Mouse (Mus musculus) embryonic facial prominence, embryonic 13.5 days (tissue): Measurements from ENCODE around the gene Rcbtb1. TPM values are rescaled to one million over a fixed set of nuclear protein-coding genes. Genes with fewer than 3 reads are reported as not detected.

ENCODE experiments used
- ATAC-seq: fragments of 200-750 bp; cut with Nextera tagmentation; 2 replicates; pipeline ENCODE4 v1.8.0; 2017; ENCODE audit warnings: low read depth; ENCODE audit not compliant: insufficient number of reproducible peaks, insufficient read depth, low FRiP score, low TSS enrichment
- H3K27ac ChIP-seq: fragments of 300-500 bp; sonication (generic); 2 replicates; pipeline ENCODE4 v1.5.1; 2015; ENCODE audit warnings: moderate library complexity, mild to moderate bottlenecking, inconsistent platforms
- H3K27me3 ChIP-seq: fragments of 300-500 bp; sonication (generic); 2 replicates; pipeline ENCODE4 v1.6.1; 2015; ENCODE audit warnings: mild to moderate bottlenecking, inconsistent platforms
- H3K36me3 ChIP-seq: fragments of 300-500 bp; sonication (generic); 2 replicates; pipeline ENCODE4 v1.6.1; 2015; ENCODE audit warnings: mild to moderate bottlenecking, inconsistent platforms
- H3K4me1 ChIP-seq: fragments of 300-500 bp; sonication (generic); 2 replicates; pipeline ENCODE4 v1.6.1; 2015; ENCODE audit warnings: inconsistent platforms
- H3K4me2 ChIP-seq: fragments of 300-500 bp; sonication (generic); 2 replicates; pipeline ENCODE4 v1.6.1; 2015; ENCODE audit warnings: moderate library complexity, mild to moderate bottlenecking, inconsistent platforms
- H3K4me3 ChIP-seq: fragments of 300-500 bp; sonication (generic); 2 replicates; pipeline ENCODE4 v1.5.1; 2015; ENCODE audit warnings: mild to moderate bottlenecking, inconsistent platforms
- H3K9ac ChIP-seq: fragments of 300-500 bp; sonication (generic); 2 replicates; pipeline ENCODE4 v1.6.1; 2015; ENCODE audit warnings: mild to moderate bottlenecking, inconsistent platforms
- H3K9me3 ChIP-seq: fragments of 300-500 bp; sonication (generic); 2 replicates; pipeline ENCODE4 v1.6.1; 2016; ENCODE audit warnings: inconsistent platforms
- WGBS: fragments of 180-500 bp; shearing (Covaris S2); methylation state at CpG from one replicate; pipeline ENCODE4 v1.1.7; 2015; ENCODE audit warnings: mixed read lengths; 5-methylcytosine and 5-hydroxymethylcytosine counted together
- polyA plus RNA-seq: library from polyadenylated mRNA; unstranded; fragments of >200 nt; fragmentation: Nextera tagmentation; extraction: Ambion mirVana; gene quantifications from 2 replicates; pipeline ENCODE4 v1.2.1, GENCODE M21; 2015

The Rcbtb1 gene
- polyA plus RNA-seq, result 71.8 and 78.0 TPM in 2 replicates

GRCm38 (mm10) chr14:59200711-59201603, at the start of gene Rcbtb1:
Rcbtb1 (plus strand) TSS chr14:59201209.
- H3K27ac ChIP-seq, result peak within 1 kb of the TSS; percentile 98
- peak within 1 kb of the TSS; percentile 95 for H3K9ac ChIP-seq
- no peaks in the 10 kb centered on the region for H3K27me3 ChIP-seq
- peak within 1 kb of the TSS; percentile 84 for H3K4me3 ChIP-seq
- peaks cover 30% of the 10 kb centered on the region for H3K4me1 ChIP-seq
- no peaks in the 10 kb centered on the region for H3K36me3 ChIP-seq
- ATAC-seq, result peak; percentile 94
- no peaks in the 10 kb centered on the region for H3K9me3 ChIP-seq
- under 1% methylated on average over 96 of the region's 96 CpGs for WGBS
- H3K4me2 ChIP-seq, result peak within 1 kb of the TSS; percentile 84

GRCm38 (mm10) chr14:59155589-59155988, 45.4 kb upstream of the Rcbtb1 start:
- H3K4me1 ChIP-seq, result no peaks in the 10 kb centered on the region
- ATAC-seq, result no peak

GRCm38 (mm10) chr14:59157016-59157698, 43.9 kb upstream of the Rcbtb1 start:
- WGBS, result 79% methylated on average over 3 of the region's 3 CpGs
- no peak for ATAC-seq

More at GRCm38 (mm10) chr14:59155589-59155988, 45.4 kb upstream of the Rcbtb1 start:
- Histone ChIP-seq H3K27me3 (no peaks in the 10 kb centered on the region), H3K27ac (no peak overlapping the region), H3K36me3 (no peaks in the 10 kb centered on the region), H3K4me3 (no peak overlapping the region), H3K9me3 (no peaks in the 10 kb centered on the region), H3K9ac (no peak overlapping the region), H3K4me2 (no peak overlapping the region)
- WGBS, result 81% methylated on average over 2 of the region's 2 CpGs

GRCm38 (mm10) chr14:59178649-59179048, 22.4 kb upstream of the Rcbtb1 start, which contains the start of gene Gm5142:
Gm5142 (minus strand) TSS chr14:59178749.
- H3K27ac ChIP-seq, result no peak within 1 kb of the TSS
- no peaks in the 10 kb centered on the region for H3K9me3 ChIP-seq
- no peaks in the 10 kb centered on the region for H3K4me1 ChIP-seq
- H3K27me3 ChIP-seq, result no peaks in the 10 kb centered on the region
- no peaks in the 10 kb centered on the region for H3K36me3 ChIP-seq
- ATAC-seq, result no peak
- no peak within 1 kb of the TSS for H3K4me3 ChIP-seq
- no peak within 1 kb of the TSS for H3K9ac ChIP-seq
- 87% methylated on average over 3 of the region's 3 CpGs for WGBS
- H3K4me2 ChIP-seq, result no peak within 1 kb of the TSS

More at GRCm38 (mm10) chr14:59157016-59157698, 43.9 kb upstream of the Rcbtb1 start:
- H3K27me3 ChIP-seq, result no peaks in the 10 kb centered on the region
- no peaks in the 10 kb centered on the region for H3K4me1 ChIP-seq
- H3K36me3 ChIP-seq, result no peaks in the 10 kb centered on the region
- H3K27ac ChIP-seq, result no peak overlapping the region
- no peak overlapping the region for H3K4me2 ChIP-seq
- H3K4me3 ChIP-seq, result no peak overlapping the region
- H3K9ac ChIP-seq, result no peak overlapping the region
- H3K9me3 ChIP-seq, result no peaks in the 10 kb centered on the region

GRCm38 (mm10) chr14:59182732-59183131, 18.3 kb upstream of the Rcbtb1 start:
- Histone ChIP-seq H3K27me3 (no peaks in the 10 kb centered on the region), H3K4me3 (no peak overlapping the region), H3K9ac (no peak overlapping the region), H3K4me1 (no peaks in the 10 kb centered on the region), H3K27ac (no peak overlapping the region), H3K36me3 (no peaks in the 10 kb centered on the region), H3K4me2 (no peak overlapping the region), H3K9me3 (no peaks in the 10 kb centered on the region)
- no peak for ATAC-seq
- WGBS, result 81% methylated on average over 2 of the region's 2 CpGs

GRCm38 (mm10) chr14:59185514-59185913, 15.5 kb upstream of the Rcbtb1 start:
- ATAC-seq, result no peak
- Histone ChIP-seq H3K4me3 (no peak overlapping the region), H3K9ac (no peak overlapping the region), H3K36me3 (no peaks in the 10 kb centered on the region), H3K4me1 (no peaks in the 10 kb centered on the region), H3K27me3 (no peaks in the 10 kb centered on the region), H3K27ac (no peak overlapping the region), H3K9me3 (no peaks in the 10 kb centered on the region), H3K4me2 (no peak overlapping the region)

- no peak for ATAC-seq
- 81% methylated on average over 2 of the region's 2 CpGs for WGBS
These were observed 14.9 kb upstream of the Rcbtb1 start for GRCm38 (mm10) chr14:59186121-59186520.

GRCm38 (mm10) chr14:59201604-59202215, 701 bp downstream of the Rcbtb1 start:
- peak overlapping the region; percentile 84 for H3K4me2 ChIP-seq
- H3K27ac ChIP-seq, result peak overlapping the region; percentile 98
- no peaks in the 10 kb centered on the region for H3K9me3 ChIP-seq
- no peaks in the 10 kb centered on the region for H3K36me3 ChIP-seq
- peaks cover 36% of the 10 kb centered on the region for H3K4me1 ChIP-seq
- ATAC-seq, result peak; percentile 22
- H3K27me3 ChIP-seq, result no peaks in the 10 kb centered on the region
- H3K9ac ChIP-seq, result peak overlapping the region; percentile 95
- under 1% methylated on average over 21 of the region's 21 CpGs for WGBS
- peak overlapping the region; percentile 84 for H3K4me3 ChIP-seq

More at GRCm38 (mm10) chr14:59186121-59186520, 14.9 kb upstream of the Rcbtb1 start:
- no peak overlapping the region for H3K27ac ChIP-seq
- no peak overlapping the region for H3K4me2 ChIP-seq
- no peaks in the 10 kb centered on the region for H3K36me3 ChIP-seq
- no peaks in the 10 kb centered on the region for H3K27me3 ChIP-seq
- no peak overlapping the region for H3K9ac ChIP-seq
- H3K9me3 ChIP-seq, result no peaks in the 10 kb centered on the region
- no peaks in the 10 kb centered on the region for H3K4me1 ChIP-seq
- H3K4me3 ChIP-seq, result no peak overlapping the region

GRCm38 (mm10) chr14:59205461-59205860, 4.5 kb downstream of the Rcbtb1 start:
- H3K9ac ChIP-seq, result 0 out of 2 replicates have a peak overlapping the region, but pooled peaks have one; percentile 12
- no peaks in the 10 kb centered on the region for H3K9me3 ChIP-seq
- H3K4me3 ChIP-seq, result no peak overlapping the region
- ATAC-seq, result no peak
- WGBS, result 24% methylated on average over 7 of the region's 7 CpGs
- no peaks in the 10 kb centered on the region for H3K27me3 ChIP-seq
- H3K36me3 ChIP-seq, result peaks cover 2% of the 10 kb centered on the region; the same call in 1 of the 2 replicates
- H3K27ac ChIP-seq, result no peak overlapping the region
- peak overlapping the region; percentile 30; the same call in 1 of the 2 replicates for H3K4me2 ChIP-seq
- H3K4me1 ChIP-seq, result peaks cover 43% of the 10 kb centered on the region

GRCm38 (mm10) chr14:59205976-59206583, 5.1 kb downstream of the Rcbtb1 start:
- no peak for ATAC-seq
- peaks cover 43% of the 10 kb centered on the region for H3K4me1 ChIP-seq
- 62% methylated on average over 10 of the region's 10 CpGs for WGBS
- H3K27me3 ChIP-seq, result no peaks in the 10 kb centered on the region
- H3K9ac ChIP-seq, result no peak overlapping the region
- no peak overlapping the region for H3K4me3 ChIP-seq
- no peaks in the 10 kb centered on the region for H3K9me3 ChIP-seq
- peaks cover 8% of the 10 kb centered on the region for H3K36me3 ChIP-seq
- no peak overlapping the region for H3K27ac ChIP-seq
- no peak overlapping the region for H3K4me2 ChIP-seq

GRCm38 (mm10) chr14:59209003-59209402, 8.0 kb downstream of the Rcbtb1 start:
- no peak for ATAC-seq
- H3K27me3 ChIP-seq, result no peaks in the 10 kb centered on the region
- H3K9me3 ChIP-seq, result no peaks in the 10 kb centered on the region
- H3K9ac ChIP-seq, result no peak overlapping the region
- H3K36me3 ChIP-seq, result peaks cover 23% of the 10 kb centered on the region
- no peak overlapping the region for H3K27ac ChIP-seq
- H3K4me2 ChIP-seq, result no peak overlapping the region
- H3K4me3 ChIP-seq, result no peak overlapping the region
- H3K4me1 ChIP-seq, result peaks cover 30% of the 10 kb centered on the region
- 83% methylated on average over 7 of the region's 7 CpGs for WGBS
